Mouse (Mus musculus) erythroid progenitor cell, adult 5-6 weeks (primary cell): ENCODE measurements around the gene Zfp385c. TPM values are rescaled to one million over a fixed set of nuclear protein-coding genes. Genes with fewer than 3 reads are reported as not detected.
"Not testable (repeated sequence)": the region's sequence is repeated elsewhere in the genome, so short reads cannot be mapped to it uniquely, and the experiment has no call there.

Source experiments
- ATAC-seq: replicated peaks from 2 replicates; pipeline ENCODE4 v1.8.0; 2016; ENCODE audit warnings: moderate number of reproducible peaks, mild to moderate bottlenecking, moderate TSS enrichment, inconsistent platforms; ENCODE audit not compliant: poor library complexity, low FRiP score, severe bottlenecking
- total RNA-seq, 2 experiments: library from RNA; stranded (forward) in 1 of 2; stranded (reverse) in 1 of 2; fragments of 150-400 nt in 1 of 2; fragments of 186-747, 209-891 nt in 1 of 2; gene quantifications; 2 replicates each; pipeline versions ENCODE4 v1.2.3 to v1.2.4; 2015 to 2017; ENCODE audit warnings: low replicate concordance in 2 of 2

The Zfp385c gene
- total RNA-seq, 2 experiments from 2014 or later, result not detected

GRCm38 (mm10) chr11:100640159-100640906 is 51.9 kb downstream of the Zfp385c start:
- no peak for ATAC-seq

- ATAC-seq, result no peak
These were observed 57.7 kb downstream of the Zfp385c start for GRCm38 (mm10) chr11:100634530-100634929.

GRCm38 (mm10) chr11:100628862-100629352 is 63.3 kb downstream of the Zfp385c start:
- ATAC-seq, result no peak

- no peak for ATAC-seq
These were observed 64.2 kb downstream of the Zfp385c start for GRCm38 (mm10) chr11:100628056-100628455.

GRCm38 (mm10) chr11:100626701-100627195 is 65.5 kb downstream of the Zfp385c start:
- peak; percentile 69 for ATAC-seq

GRCm38 (mm10) chr11:100625754-100626700 is 66.2 kb downstream of the Zfp385c start:
- ATAC-seq, result no peak

- ATAC-seq, result no peak
These were observed 68.4 kb downstream of the Zfp385c start for GRCm38 (mm10) chr11:100623867-100624266.

DNA sequence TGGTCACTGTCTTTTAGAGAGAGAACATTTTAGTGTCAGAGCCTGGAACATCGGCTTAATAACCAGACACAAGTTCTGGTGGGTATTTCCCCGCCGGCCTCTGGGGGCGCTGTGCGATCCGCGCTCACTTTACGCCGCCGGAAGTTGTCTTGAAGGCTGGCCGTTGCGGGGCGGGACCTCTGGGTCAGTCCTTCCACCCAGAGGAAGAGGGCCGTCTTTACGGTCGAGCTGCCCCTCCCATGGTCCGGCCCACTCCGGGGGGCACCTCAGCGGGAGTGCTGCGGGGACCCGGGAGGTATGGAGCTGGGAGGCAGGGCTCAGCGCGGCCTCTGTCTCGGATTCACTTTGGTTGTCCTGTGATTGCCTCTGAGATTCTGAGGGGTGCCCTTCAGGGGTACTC is 69.5 kb downstream of the Zfp385c start:
- peak; percentile 83 for ATAC-seq

DNA sequence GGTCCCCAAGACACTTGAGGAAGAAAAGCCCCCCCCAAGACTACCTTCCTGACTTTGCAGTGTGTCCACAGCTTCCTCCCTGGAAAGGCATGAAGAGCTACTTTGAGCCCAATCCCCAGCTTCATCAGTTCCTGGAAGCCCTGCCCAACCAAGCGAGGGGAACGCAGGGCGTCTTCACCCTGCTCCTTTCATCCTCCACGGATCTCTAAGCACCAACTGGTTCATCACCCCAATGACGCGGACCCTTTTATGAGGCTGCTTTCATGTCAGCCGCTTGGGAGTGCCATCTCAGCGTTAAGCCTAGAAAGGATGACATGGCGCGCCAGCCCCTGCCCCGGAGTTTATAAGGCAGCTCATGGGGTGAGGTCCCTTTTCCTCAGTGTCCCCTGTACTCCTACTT is 72.3 kb downstream of the Zfp385c start, which contains the start of gene Dnajc7:
Gene Dnajc7 (minus strand): TSS at position 187 of the 400 bp plus-strand sequence.
- ATAC-seq, result peak; percentile 11; the same call in 1 of the 2 replicates

GRCm38 (mm10) chr11:100619485-100619975 is 72.7 kb downstream of the Zfp385c start:
- ATAC-seq, result peak; percentile 91

- ATAC-seq, result peak; percentile 4; the same call in 1 of the 2 replicates
These were observed 73.3 kb downstream of the Zfp385c start, which contains the start of gene Nkiras2 for GRCm38 (mm10) chr11:100618761-100619484. TSS of gene Nkiras2 (plus strand) at chr11:100619244.

DNA sequence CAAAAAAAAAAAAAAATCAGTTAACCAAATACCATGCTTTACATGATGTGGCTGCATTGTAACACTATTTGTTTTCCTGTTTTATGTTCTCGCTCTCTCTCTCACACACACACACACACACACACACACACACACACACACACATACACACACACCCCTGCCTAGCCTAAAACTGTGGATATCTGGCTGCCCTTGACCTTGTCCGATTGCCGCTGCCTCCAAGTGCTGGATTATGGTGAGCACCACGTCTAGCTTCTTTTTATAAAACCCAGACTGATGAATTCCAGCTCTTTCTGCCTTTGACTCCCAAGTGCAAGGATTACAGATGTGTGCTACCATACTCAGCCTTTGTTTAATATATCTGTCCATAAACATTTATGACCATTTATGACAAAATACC is 74.8 kb downstream of the Zfp385c start:
- ATAC-seq, result no peak

DNA sequence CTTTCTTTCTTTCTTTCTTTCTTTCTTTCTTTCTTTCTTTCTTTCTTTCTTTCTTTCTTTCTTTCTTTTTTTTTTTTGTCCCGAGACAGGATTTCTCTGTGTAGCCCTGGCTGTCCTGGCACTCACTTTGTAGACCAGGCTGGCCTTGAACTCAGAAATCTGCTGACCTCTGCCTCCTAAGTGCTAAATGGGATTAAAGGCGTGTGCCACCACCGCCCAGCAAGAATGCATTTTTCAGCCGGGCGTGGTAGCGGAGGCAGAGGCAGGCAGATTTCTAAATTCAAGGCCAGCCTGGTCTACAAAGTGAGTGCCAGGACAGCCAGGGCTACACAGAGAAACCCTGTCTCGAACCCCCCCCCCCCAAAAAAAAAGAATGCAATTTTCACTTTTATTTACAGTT is 75.4 kb downstream of the Zfp385c start:
- ATAC-seq, result not testable (repeated sequence)

- ATAC-seq, result no peak
These were observed 75.9 kb downstream of the Zfp385c start for GRCm38 (mm10) chr11:100616332-100616731.

DNA sequence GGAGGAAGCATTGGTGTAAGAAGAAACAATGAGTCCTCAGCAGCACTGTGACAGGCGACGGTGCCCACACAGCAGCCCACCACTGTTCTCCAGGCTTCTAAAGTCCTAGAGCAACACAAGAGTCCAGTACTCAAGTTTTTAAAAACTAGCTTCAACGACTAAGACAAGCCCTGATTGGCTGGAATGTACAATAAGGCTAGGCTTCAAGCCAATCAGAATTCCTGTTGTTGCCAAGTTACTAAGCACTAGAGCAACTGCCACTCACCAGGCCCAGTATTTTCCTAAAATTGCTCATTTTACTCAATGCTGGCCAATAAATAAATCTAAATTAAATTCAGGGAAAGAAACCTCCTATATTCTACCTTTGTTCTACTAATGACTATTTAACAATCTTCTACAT is 79.0 kb downstream of the Zfp385c start:
- no peak for ATAC-seq

- ATAC-seq, result no peak
These were observed 80.6 kb downstream of the Zfp385c start for GRCm38 (mm10) chr11:100611627-100612026.

GRCm38 (mm10) chr11:100609997-100610680 is 82.1 kb downstream of the Zfp385c start:
- no peak for ATAC-seq

DNA sequence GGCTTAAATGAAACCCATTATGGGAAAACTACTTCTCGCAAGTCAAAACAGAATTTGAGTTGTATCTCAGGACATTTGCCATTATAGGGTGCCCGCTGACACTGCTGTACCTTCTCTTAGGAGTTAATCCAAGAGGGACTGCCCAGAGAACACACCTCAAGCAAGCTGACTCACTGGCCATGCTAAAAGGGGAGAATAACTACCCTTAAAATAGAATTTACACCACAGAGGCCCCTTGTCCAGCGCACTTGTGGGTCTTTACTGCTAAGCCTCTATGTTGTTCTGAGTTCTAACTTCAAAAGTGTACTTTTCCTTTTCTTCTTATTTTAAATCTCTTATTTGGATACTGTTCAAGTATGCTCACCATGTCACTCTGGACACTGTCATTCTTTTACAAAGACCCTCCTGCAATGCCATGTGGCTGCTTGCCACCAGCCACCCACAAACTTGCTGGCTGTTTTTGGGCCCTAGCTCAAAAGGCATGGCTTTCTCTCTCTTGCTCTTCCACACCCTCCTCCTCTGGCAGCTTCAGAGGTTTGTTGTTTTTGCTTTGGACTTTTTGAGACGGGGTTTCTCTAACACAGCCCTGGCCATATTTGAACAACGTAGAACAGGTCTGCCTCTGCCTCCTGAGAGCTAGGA is 82.8 kb downstream of the Zfp385c start:
- no peak for ATAC-seq
